Mouse (Mus musculus) CH12.LX (cell line): ENCODE measurements around the gene Krtdap.
"Not testable (repeated sequence)": the region's sequence is repeated elsewhere in the genome, so short reads cannot be mapped to it uniquely, and the experiment has no call there.

Experiments
- CHD2 ChIP-seq: IDR thresholded peaks from 2 replicates; pipeline ENCODE4 v1.6.1; 2011; ENCODE audit warnings: low read length, improper control_type of control experiment
- CTCF ChIP-seq, 2 experiments: IDR thresholded peaks in 1 of 2; conservative IDR thresholded peaks in 1 of 2; 2 replicates each; pipeline ENCODE4 v1.5.1; 2011 to 2012; ENCODE audit warnings: low read depth in 2 of 2, low read length in 2 of 2, improper control_type of control experiment in 1 of 2, inconsistent platforms in 1 of 2, mild to moderate bottlenecking in 1 of 2, moderate library complexity in 1 of 2
- E2F4 ChIP-seq: IDR thresholded peaks from 2 replicates; pipeline ENCODE4 v1.6.1; 2011; ENCODE audit warnings: low read depth, low read length, improper control_type of control experiment; ENCODE audit not compliant: insufficient replicate concordance
- EP300 ChIP-seq: IDR thresholded peaks from 2 replicates; pipeline ENCODE4 v1.6.1; 2011; ENCODE audit warnings: low read length, improper control_type of control experiment
- ETS1 ChIP-seq: conservative IDR thresholded peaks from 2 replicates; pipeline ENCODE4 v1.6.1; 2012; ENCODE audit warnings: low read depth, mild to moderate bottlenecking, inconsistent platforms, low read length, improper control_type of control experiment, moderate library complexity
- MAX ChIP-seq: IDR thresholded peaks from 2 replicates; pipeline ENCODE4 v1.6.1; 2011; ENCODE audit warnings: low read length, improper control_type of control experiment
- PAX5 ChIP-seq: IDR thresholded peaks from 2 replicates; pipeline ENCODE4 v1.6.1; 2012; ENCODE audit warnings: low read length, inconsistent platforms, mixed read lengths
- TBP ChIP-seq: conservative IDR thresholded peaks from 2 replicates; pipeline ENCODE4 v1.6.1; 2011; ENCODE audit warnings: low read depth, low read length, improper control_type of control experiment

DNA sequence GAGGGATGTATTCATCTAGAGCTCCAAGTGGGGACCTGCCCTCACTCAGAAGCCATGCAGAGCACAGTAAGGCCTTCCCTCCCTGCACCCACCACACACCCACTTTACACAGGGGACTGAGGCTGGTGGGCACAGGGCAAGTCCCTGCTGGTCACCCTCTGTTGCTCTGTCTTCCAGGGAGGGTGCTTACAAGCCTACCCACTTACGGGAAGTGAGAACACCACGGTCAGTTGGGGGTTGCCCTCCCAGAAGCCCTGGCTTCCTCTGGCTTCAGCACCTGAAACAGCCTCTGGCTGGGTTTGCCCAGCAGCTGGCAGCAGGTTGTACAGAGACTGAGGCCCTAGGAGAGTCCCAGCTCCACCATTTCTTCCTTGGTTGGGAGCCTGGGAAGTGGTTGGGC, 45.1 kb upstream of the Krtdap start:
- TF ChIP-seq TBP, result 0 out of 2 replicates have a peak, but pooled peaks have one; percentile 17
- TF ChIP-seq CTCF (conservative IDR thresholded peaks at IDR 0.05 in 1 of 2, IDR thresholded peaks at IDR 0.05 in 1 of 2; ENCODE audit: low read depth in 2 of 2, low read length in 2 of 2); E2F4; PAX5; MAX: not testable (repeated sequence)
- TF ChIP-seq EP300, result peak; percentile 79
- peak; percentile 49; the same call in 1 of the 2 replicates for TF ChIP-seq ETS1
- TF ChIP-seq CHD2, result peak; percentile 61; the same call in 1 of the 2 replicates
